Comparison of ENCODE assay signal across 9 mouse cellular contexts in genomic region chr5:123397786-123398185, GRCm38 (mm10). TPM values are rescaled to one million over a fixed set of nuclear protein-coding genes. Genes with fewer than 3 reads are reported as not detected.
DNase-seq lines count a peak whose midpoint lies in the region; ATAC-seq and TF ChIP-seq lines count a peak whose summit lies in the region.
"Had no signal": no experiment of that assay in that cellular context is flagged by ENCODE, and none has a peak within 500 bp of the region (broad histone marks: within the 10 kb centered on the region; RNA-seq: fewer than 3 reads in every experiment).

No protein-coding gene starts in this region.

- H3K4me1 ChIP-seq in kidney, adult 2 months (ENCODE audit: control insufficient read depth, insufficient read depth, low read length) = peaks cover 22% of the 10 kb centered on the region
- H3K4me1 ChIP-seq in bone marrow macrophage, adult 2 months (ENCODE audit: control insufficient read depth, insufficient read depth, low read length) = peaks cover 22% of the 10 kb centered on the region
- H3K4me1 ChIP-seq in heart, postnatal 0 days (ENCODE audit: control insufficient read depth, insufficient read depth) = peaks cover 28% of the 10 kb centered on the region
- peaks cover 24% of the 10 kb centered on the region for H3K4me1 ChIP-seq in lung, embryonic 16.5 days (replicated peaks; ENCODE audit: control insufficient read depth, insufficient read depth, low read length)

- no peak for TF ChIP-seq EP300 in heart, postnatal 0 days (IDR thresholded peaks at IDR 0.05; ENCODE audit: low read depth)

- H3K27me3 ChIP-seq in kidney, adult 2 months (replicated peaks; ENCODE audit: control insufficient read depth, insufficient read depth, low read length) = no peaks in the 10 kb centered on the region
- H3K27me3 ChIP-seq in heart, postnatal 0 days (ENCODE audit: control insufficient read depth, insufficient read depth, low read length) = no peaks in the 10 kb centered on the region
- no peaks in the 10 kb centered on the region for H3K27me3 ChIP-seq in lung, embryonic 16.5 days (ENCODE audit: control insufficient read depth, insufficient read depth, low read depth, low read length)
- H3K27me3 ChIP-seq: Patski had no signal

- WGBS in kidney, adult 2 months = 41% methylated on average over 11 of the region's 11 CpGs
- 66% methylated on average over 11 of the region's 11 CpGs for WGBS in heart, postnatal 0 days
- WGBS in lung, embryonic 16.5 days = 71% methylated on average over 11 of the region's 11 CpGs

- H3K9me3 ChIP-seq in heart, postnatal 0 days (replicated peaks; ENCODE audit: control insufficient read depth, low read length) = no peaks in the 10 kb centered on the region
- no peaks in the 10 kb centered on the region for H3K9me3 ChIP-seq in lung, embryonic 16.5 days (ENCODE audit: control insufficient read depth, low read length)

- H3K27ac ChIP-seq in kidney, adult 2 months (ENCODE audit: insufficient read depth, low read depth, low read length) = peak overlapping the region; percentile 77
- peak overlapping the region; percentile 95 for H3K27ac ChIP-seq in bone marrow macrophage, adult 2 months (ENCODE audit: insufficient read depth, low read depth, low read length)
- peak overlapping the region; percentile 39; the same call in 1 of the 2 replicates for H3K27ac ChIP-seq in heart, postnatal 0 days (ENCODE audit: low read depth)
- H3K27ac ChIP-seq in lung, embryonic 16.5 days (ENCODE audit: low read length) = no peak overlapping the region

- no peak overlapping the region; the same call in 1 of the 2 replicates for H3K9ac ChIP-seq in heart, postnatal 0 days (replicated peaks; ENCODE audit: low read depth, low read length)
- H3K9ac ChIP-seq in lung, embryonic 16.5 days (ENCODE audit: low read length) = no peak overlapping the region

- intact Hi-C loops in left cerebral cortex, postnatal 14 days (cut with DNase I) = no loop called here

- no peaks in the 10 kb centered on the region for H3K36me3 ChIP-seq in kidney, adult 2 months (ENCODE audit: control insufficient read depth, insufficient read depth, low read length)
- H3K36me3 ChIP-seq in heart, postnatal 0 days (replicated peaks; ENCODE audit: control insufficient read depth, insufficient read depth, low read length) = 0 out of 2 replicates have a peak, but pooled peaks cover 7% of the 10 kb centered on the region
- H3K36me3 ChIP-seq in lung, embryonic 16.5 days (ENCODE audit: control insufficient read depth, insufficient read depth, low read length) = no peaks in the 10 kb centered on the region

- ATAC-seq in heart, postnatal 0 days (ENCODE audit: insufficient read depth, low read depth) = no peak
- ATAC-seq in lung, embryonic 16.5 days (ENCODE audit: low read depth) = no peak
- ATAC-seq: Patski had no signal

- no peak for TF ChIP-seq POLR2A in kidney, adult 2 months (IDR thresholded peaks at IDR 0.05; ENCODE audit: low read depth, low read length)
- TF ChIP-seq POLR2A in bone marrow macrophage, adult 2 months (IDR thresholded peaks at IDR 0.05; ENCODE audit: borderline replicate concordance, low read depth, low read length) = 0 out of 2 replicates have a peak, but pooled peaks have one; percentile 23

- H3K4me3 ChIP-seq in kidney, adult 2 months (ENCODE audit: insufficient read depth, low read depth, low read length) = peak overlapping the region; percentile 42
- peak overlapping the region; percentile 75 for H3K4me3 ChIP-seq in bone marrow macrophage, adult 2 months (ENCODE audit: insufficient read depth, low read length)
- peak overlapping the region; percentile 93; the same call in 1 of the 2 replicates for H3K4me3 ChIP-seq in heart, postnatal 0 days (ENCODE audit: low read depth, low read length)
- H3K4me3 ChIP-seq in lung, embryonic 16.5 days (ENCODE audit: low read length) = peak overlapping the region; percentile 96

- peak overlapping the region; percentile 93 for H3K4me2 ChIP-seq in heart, postnatal 0 days (ENCODE audit: low read depth, low read length)
- peak overlapping the region; percentile 92 for H3K4me2 ChIP-seq in lung, embryonic 16.5 days (ENCODE audit: low read depth, low read length)

- DNase-seq in kidney, adult 2 months = peak; percentile 59
- DNase-seq in kidney, postnatal 10 days = no peak
- no peak for DNase-seq in heart, postnatal 0 days (ENCODE audit: low spot score)
- peak; percentile 51 for DNase-seq in thymus, postnatal 0 days (ENCODE audit: low spot score)
- no peak for DNase-seq in left cerebral cortex, postnatal 14 days (ENCODE audit: low spot score in 2 of 2)
- DNase-seq in urinary bladder, postnatal 4 days (ENCODE audit: low spot score in 2 of 2) = no peak

- no peak for TF ChIP-seq CTCF in kidney, adult 2 months (conservative IDR thresholded peaks at IDR 0.05; ENCODE audit: insufficient read depth, insufficient read length, low read depth, low read length)
- no peak for TF ChIP-seq CTCF in bone marrow macrophage, adult 2 months (IDR thresholded peaks at IDR 0.05; ENCODE audit: low read depth, low read length)
- no peak for TF ChIP-seq CTCF in heart, postnatal 0 days (IDR thresholded peaks at IDR 0.05; ENCODE audit: low read depth)

RNA-seq across cellular contexts. Expression of gene Mlxip, which starts 3.2 kb away (rescaled TPM):
- 20.4 TPM in 2 replicates for polyA plus RNA-seq in kidney, adult 2 months (2012; rRNA removed)
- polyA plus RNA-seq in bone marrow macrophage, adult 2 months (2012; ENCODE audit: insufficient read depth, insufficient read length, missing spikeins) = 41.0 and 44.8 TPM in 2 replicates
- 12.0 and 13.4 TPM in 2 replicates for total RNA-seq in heart, postnatal 0 days (2014; rRNA removed; ENCODE audit: low replicate concordance)
- 5.9 and 7.3 TPM in 2 replicates for polyA plus RNA-seq in heart, postnatal 0 days (2015; fragmentation: Nextera tagmentation; extraction: Ambion mirVana)
- polyA plus RNA-seq in lung, embryonic 16.5 days (2015; fragmentation: Nextera tagmentation; extraction: Ambion mirVana) = 15.0 and 17.8 TPM in 2 replicates
- polyA plus RNA-seq in thymus, postnatal 0 days (2015; fragmentation: Nextera tagmentation; extraction: Ambion mirVana) = 7.3 and 8.2 TPM in 2 replicates
- total RNA-seq in left cerebral cortex, postnatal 14 days (2021) = 10 to 100 TPM; 19.2 to 22.6 TPM

RNA-seq across cellular contexts. Expression of gene Bcl7a, which starts 54.2 kb away (rescaled TPM):
- polyA plus RNA-seq in kidney, adult 2 months (2012; rRNA removed) = 23.4 and 25.4 TPM in 2 replicates
- 2.7 and 3.3 TPM in 2 replicates for polyA plus RNA-seq in bone marrow macrophage, adult 2 months (2012; ENCODE audit: insufficient read depth, insufficient read length, missing spikeins)
- total RNA-seq in heart, postnatal 0 days (2014; rRNA removed; ENCODE audit: low replicate concordance) = 10.2 and 11.2 TPM in 2 replicates
- 6.6 TPM in 2 replicates for polyA plus RNA-seq in heart, postnatal 0 days (2015; fragmentation: Nextera tagmentation; extraction: Ambion mirVana)
- polyA plus RNA-seq in lung, embryonic 16.5 days (2015; fragmentation: Nextera tagmentation; extraction: Ambion mirVana) = 21.8 and 23.9 TPM in 2 replicates
- 17.6 and 21.5 TPM in 2 replicates for polyA plus RNA-seq in thymus, postnatal 0 days (2015; fragmentation: Nextera tagmentation; extraction: Ambion mirVana)
- total RNA-seq in left cerebral cortex, postnatal 14 days (2021) = 10 to 100 TPM; 76.2 to 79.1 TPM

Comparison
In these comparisons a context has a peak if more than half of its experiments do, and no peak if none do; other contexts are left out.
1. DNase-seq: peak in kidney, adult 2 months (single experiment) and thymus, postnatal 0 days (single experiment); none in kidney, postnatal 10 days (single experiment), heart, postnatal 0 days (single experiment), left cerebral cortex, postnatal 14 days (0 of 2) and urinary bladder, postnatal 4 days (0 of 2).
2. H3K4me3 ChIP-seq: peak in every context shown above with its lines; median percentile 96 in lung, embryonic 16.5 days; 93 in heart, postnatal 0 days; 75 in bone marrow macrophage, adult 2 months; 42 in kidney, adult 2 months.